Mouse (Mus musculus): ENCODE measurements at regions not wholly inside any gene's neighbourhood (a gene's known extent, or its start where the extent isn't known, plus 50 kb on each side); places are given as distances from the start of the nearest gene placed in this dataset.
"Not testable (repeated sequence)": the region's sequence is repeated elsewhere in the genome, so short reads cannot be mapped to it uniquely, and the experiment has no call there.

GRCm38 (mm10) chr1:23034271-23034670, 67.8 kb downstream of the 4933415F23Rik start:
- no peak for DNase-seq (ENCODE audit: inconsistent age in 2 of 2, low spot score in 1 of 2)

DNA sequence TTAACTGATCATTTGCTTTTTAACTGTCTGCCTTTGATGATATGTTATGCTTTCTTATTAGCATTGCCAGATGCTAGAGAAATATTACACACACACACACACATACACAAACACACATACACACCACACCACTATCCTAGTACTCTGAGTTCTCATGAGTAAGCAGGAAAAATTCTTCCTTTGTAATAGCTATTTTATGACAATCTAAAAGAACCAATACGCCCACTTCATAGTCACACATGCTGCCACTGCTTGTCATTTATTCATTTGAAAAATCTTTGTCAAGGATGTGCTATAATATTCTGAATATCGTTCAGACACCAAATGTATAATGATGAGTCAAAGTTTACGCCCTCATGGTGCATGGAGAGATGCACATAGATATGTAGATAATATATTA, 78.5 kb downstream of the 4933415F23Rik start:
- no peak for DNase-seq (ENCODE audit: inconsistent age in 2 of 2, low spot score in 1 of 2)

GRCm38 (mm10) chr1:23007784-23008490, 94.1 kb downstream of the 4933415F23Rik start:
- no peak for DNase-seq (ENCODE audit: inconsistent age in 2 of 2, low spot score in 1 of 2)

DNA sequence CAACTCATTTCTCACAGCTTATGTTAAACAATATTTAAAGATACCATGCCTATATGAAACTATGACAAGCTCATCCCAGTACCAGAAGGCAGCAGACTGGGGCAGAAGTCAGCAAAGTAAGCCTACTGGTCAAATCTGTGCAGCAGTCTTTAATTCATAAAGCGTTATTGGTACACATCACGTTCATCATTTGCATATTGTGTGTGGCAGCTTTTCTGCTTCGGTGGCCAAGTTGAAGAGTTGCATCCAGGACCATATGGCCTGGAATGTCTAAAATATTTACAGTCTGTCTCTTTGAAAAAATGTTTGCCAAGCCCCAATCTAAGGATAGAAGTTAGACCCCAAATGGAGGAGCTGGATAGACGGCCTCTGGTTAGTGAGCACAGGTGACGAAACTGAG, 97.2 kb downstream of the 4933415F23Rik start:
- DNase-seq (ENCODE audit: inconsistent age in 2 of 2, low spot score in 1 of 2) = no peak

DNA sequence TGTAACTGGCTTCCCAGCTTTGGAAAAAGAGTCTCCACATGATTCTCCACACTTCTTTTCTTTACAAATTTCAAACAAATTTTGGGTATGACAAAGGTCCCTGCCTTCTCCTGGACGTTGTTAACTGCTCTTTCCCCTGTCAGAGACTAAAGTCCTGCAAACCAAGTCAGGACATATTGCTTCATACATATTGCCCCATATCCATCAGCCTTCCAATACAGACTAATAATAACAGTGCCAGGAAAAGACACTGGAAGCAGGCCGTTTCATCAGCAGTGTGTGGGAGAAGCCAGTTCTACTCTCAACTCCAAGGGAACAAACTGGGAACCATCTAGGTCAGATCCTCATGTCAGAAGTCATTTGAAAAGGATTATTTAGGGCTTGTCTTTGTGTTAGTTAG, 105.4 kb downstream of the 4933415F23Rik start:
- DNase-seq (ENCODE audit: inconsistent age in 2 of 2, low spot score in 1 of 2) = peak in 1 of 2 experiments; percentile 22

- no peak for DNase-seq (ENCODE audit: inconsistent age in 2 of 2, low spot score in 1 of 2)
Measured at GRCm38 (mm10) chr1:22989521-22990221, 112.4 kb downstream of the 4933415F23Rik start.

GRCm38 (mm10) chr1:22987521-22987920, 114.5 kb downstream of the 4933415F23Rik start:
- DNase-seq (ENCODE audit: inconsistent age in 2 of 2, low spot score in 1 of 2) = no peak

- DNase-seq (ENCODE audit: inconsistent age in 2 of 2, low spot score in 1 of 2) = not testable (repeated sequence)
Measured at GRCm38 (mm10) chr1:22984276-22984675, 117.8 kb downstream of the 4933415F23Rik start.

DNA sequence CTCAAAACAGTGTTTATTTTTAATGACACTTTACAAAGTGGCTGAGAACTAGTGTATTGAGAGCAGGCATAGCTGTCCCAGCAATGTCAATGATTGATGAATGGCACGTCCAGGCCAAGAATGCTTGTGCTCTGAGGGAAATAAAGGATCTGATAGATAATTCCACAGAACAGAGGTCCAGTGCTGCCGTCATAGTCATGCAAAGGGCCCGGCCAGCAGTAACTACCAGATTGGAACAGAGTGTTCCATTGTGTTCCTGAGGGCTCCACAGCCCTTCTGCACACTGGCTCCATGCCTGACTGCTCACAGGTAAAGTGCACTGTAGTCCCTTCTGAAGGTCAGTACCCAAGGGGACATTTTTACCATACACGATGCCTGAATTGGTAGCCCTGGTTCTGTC, 127.1 kb downstream of the 4933415F23Rik start:
- no peak for DNase-seq (ENCODE audit: inconsistent age in 2 of 2, low spot score in 1 of 2)

DNA sequence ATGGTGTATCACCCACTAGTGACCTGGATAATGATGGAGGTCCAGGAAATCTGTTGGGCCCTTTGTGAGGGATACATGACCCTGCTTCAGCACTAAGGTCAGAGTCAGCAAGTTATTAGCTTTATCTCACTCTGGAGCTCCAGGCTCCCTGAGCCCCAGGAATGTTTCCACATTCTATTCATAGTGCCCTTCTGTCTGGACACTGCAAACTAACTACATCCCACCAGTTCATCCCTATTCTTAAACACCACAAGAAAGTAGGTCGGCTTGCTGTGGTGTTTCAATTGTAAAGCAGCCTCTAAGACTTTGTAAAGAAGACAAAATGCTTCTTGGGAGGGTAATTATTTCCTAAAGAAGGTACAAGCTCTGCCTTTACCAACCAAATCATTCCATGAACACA, 138.2 kb upstream of the Rims1 start:
- DNase-seq (ENCODE audit: inconsistent age in 2 of 2, low spot score in 1 of 2) = no peak

- no peak for DNase-seq (ENCODE audit: inconsistent age in 2 of 2, low spot score in 1 of 2)
Measured at GRCm38 (mm10) chr1:22939816-22940215, 134.0 kb upstream of the Rims1 start.

DNA sequence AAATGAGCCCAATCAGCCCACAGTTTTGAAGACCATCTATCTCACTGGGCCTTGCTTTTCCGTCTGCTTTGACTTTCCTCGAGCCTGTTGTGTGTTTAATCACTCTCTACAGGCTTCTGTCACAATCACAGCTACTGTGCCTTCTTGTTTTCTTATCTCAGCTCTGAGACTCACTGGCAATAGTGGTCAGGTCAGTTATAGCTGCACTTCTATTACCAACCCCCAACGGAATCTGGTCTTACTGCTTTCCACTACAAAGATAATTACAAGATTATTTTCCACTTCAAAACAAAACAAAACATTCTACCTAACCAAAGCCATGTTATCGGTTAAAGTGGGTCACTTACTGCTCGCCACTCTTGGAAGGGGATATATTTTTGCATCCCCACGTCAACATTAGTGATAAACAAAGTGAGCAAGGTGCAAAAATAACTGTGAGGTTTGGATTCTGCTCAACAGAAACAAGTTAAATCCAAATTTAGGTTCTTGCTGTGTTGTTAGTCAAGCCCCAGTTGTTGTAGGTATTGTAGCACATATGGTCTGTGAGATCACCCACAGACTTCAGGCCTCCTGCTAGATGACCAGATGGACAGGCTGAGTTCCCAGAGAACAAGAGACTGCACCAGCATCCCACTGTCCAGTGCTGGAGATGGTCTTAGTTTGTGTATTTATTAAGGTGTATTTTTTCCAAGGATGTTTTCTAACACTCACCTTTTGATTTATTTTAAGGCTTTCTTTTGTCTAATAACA, 125.5 kb upstream of the Rims1 start:
- no peak for DNase-seq (ENCODE audit: inconsistent age in 2 of 2, low spot score in 1 of 2)

DNA sequence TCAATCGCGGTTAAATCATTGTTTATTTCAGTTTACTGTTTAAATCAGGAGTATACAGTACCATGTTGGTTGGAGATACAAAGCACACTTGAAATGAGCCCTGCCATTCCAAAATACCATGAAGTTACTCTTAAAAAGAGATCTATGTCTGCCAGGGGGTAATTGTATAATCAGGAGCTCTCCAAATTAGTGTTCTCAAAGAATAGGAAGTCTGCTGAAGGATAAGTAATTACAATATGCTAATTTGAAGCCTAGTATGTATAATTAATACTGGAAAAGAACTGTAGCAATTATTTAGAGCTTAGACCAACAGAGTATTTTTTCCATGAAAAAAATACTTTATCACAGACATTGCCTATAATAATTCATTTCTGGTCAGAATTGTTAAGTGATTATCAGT, 97.2 kb upstream of the Rims1 start:
- DNase-seq (ENCODE audit: inconsistent age in 2 of 2, low spot score in 1 of 2) = no peak

GRCm38 (mm10) chr1:22901018-22901625, 95.3 kb upstream of the Rims1 start:
- DNase-seq (ENCODE audit: inconsistent age in 2 of 2, low spot score in 1 of 2) = no peak

- no peak for DNase-seq (ENCODE audit: inconsistent age in 2 of 2, low spot score in 1 of 2)
Measured at GRCm38 (mm10) chr1:22895099-22895498, 89.3 kb upstream of the Rims1 start.

- no peak for DNase-seq (ENCODE audit: inconsistent age in 2 of 2, low spot score in 1 of 2)
Measured at GRCm38 (mm10) chr1:22862985-22863384, 57.2 kb upstream of the Rims1 start.

All from adrenal gland, adult (tissue).